ENCODE assay signal across 9 mouse cellular contexts in genomic region chr14:73239291-73239690, GRCm38 (mm10). TPM values are rescaled to one million over a fixed set of nuclear protein-coding genes. Genes with fewer than 3 reads are reported as not detected.
DNase-seq lines count a peak whose midpoint lies in the region; ATAC-seq lines count a peak whose summit lies in the region.
"Had no signal": no experiment of that assay in that cellular context is flagged by ENCODE, and none has a peak within 500 bp of the region (broad histone marks: within the 10 kb centered on the region; RNA-seq: fewer than 3 reads in every experiment).

No protein-coding gene starts in this region.

- ATAC-seq in liver, embryonic 11.5 days (replicated peaks; ENCODE audit: low FRiP score) = no peak; the same call in 1 of the 2 replicates
- ATAC-seq in neural tube, embryonic 15.5 days (ENCODE audit: low FRiP score) = no peak
- ATAC-seq: Patski had no signal

- H3K27ac ChIP-seq in hindbrain, embryonic 10.5 days = peak overlapping the region; percentile 92
- H3K27ac ChIP-seq in liver, embryonic 11.5 days (ENCODE audit: low read depth, low read length) = peak overlapping the region; percentile 85
- peak overlapping the region; percentile 82 for H3K27ac ChIP-seq in neural tube, embryonic 15.5 days (replicated peaks)

- H3K9ac ChIP-seq in liver, embryonic 11.5 days (ENCODE audit: low read depth, low read length) = peak overlapping the region; percentile 72
- peak overlapping the region; percentile 40 for H3K9ac ChIP-seq in neural tube, embryonic 15.5 days (replicated peaks)

- DNase-seq in cerebellum, postnatal 10 days = peak; percentile 23 to 30
- DNase-seq in cerebellum, postnatal 25 days = no peak
- DNase-seq in embryo, embryonic 11.5 days (ENCODE audit: low read depth, low spot score) = peak; percentile 40
- DNase-seq in hindbrain, embryonic 10.5 days (ENCODE audit: low spot score) = peak; percentile 47
- DNase-seq in liver, embryonic 11.5 days (ENCODE audit: low spot score) = peak; percentile 37
- DNase-seq in gastrocnemius, postnatal 10 days = no peak
- no peak for DNase-seq in left cerebral cortex, postnatal 10 days (ENCODE audit: extremely low spot score in 1 of 2, low spot score in 2 of 2)

- H3K27me3 ChIP-seq in hindbrain, embryonic 10.5 days (ENCODE audit: insufficient read depth, poor library complexity, severe bottlenecking) = no peaks in the 10 kb centered on the region
- no peaks in the 10 kb centered on the region for H3K27me3 ChIP-seq in liver, embryonic 11.5 days (replicated peaks; ENCODE audit: control insufficient read depth, insufficient read depth, low read length)
- no peaks in the 10 kb centered on the region for H3K27me3 ChIP-seq in neural tube, embryonic 15.5 days (replicated peaks)
- H3K27me3 ChIP-seq: Patski had no signal

- peaks cover 21% of the 10 kb centered on the region for H3K36me3 ChIP-seq in hindbrain, embryonic 10.5 days
- H3K36me3 ChIP-seq in liver, embryonic 11.5 days (ENCODE audit: control insufficient read depth, insufficient read depth, low read length) = no peaks in the 10 kb centered on the region
- no peaks in the 10 kb centered on the region for H3K36me3 ChIP-seq in neural tube, embryonic 15.5 days

- peak overlapping the region; percentile 68 for H3K4me2 ChIP-seq in liver, embryonic 11.5 days
- peak overlapping the region; percentile 52 for H3K4me2 ChIP-seq in neural tube, embryonic 15.5 days

- intact Hi-C loops in left cerebral cortex, postnatal 10 days (cut with DNase I) = no loop called here

- no peaks in the 10 kb centered on the region for H3K9me3 ChIP-seq in hindbrain, embryonic 10.5 days
- H3K9me3 ChIP-seq in liver, embryonic 11.5 days (ENCODE audit: control insufficient read depth, low read length) = no peaks in the 10 kb centered on the region
- H3K9me3 ChIP-seq in neural tube, embryonic 15.5 days (replicated peaks) = no peaks in the 10 kb centered on the region

- peak overlapping the region; percentile 53 for H3K4me3 ChIP-seq in hindbrain, embryonic 10.5 days
- peak overlapping the region; percentile 57 for H3K4me3 ChIP-seq in liver, embryonic 11.5 days (ENCODE audit: low read depth, low read length)
- peak overlapping the region; percentile 38 for H3K4me3 ChIP-seq in neural tube, embryonic 15.5 days (replicated peaks)

- WGBS in hindbrain, embryonic 10.5 days = 0% methylated on average over 6 of the region's 6 CpGs
- 1% methylated on average over 6 of the region's 6 CpGs for WGBS in liver, embryonic 11.5 days
- WGBS in neural tube, embryonic 15.5 days = 3% methylated on average over 6 of the region's 6 CpGs

- peaks cover 17% of the 10 kb centered on the region for H3K4me1 ChIP-seq in hindbrain, embryonic 10.5 days (replicated peaks)
- peaks cover 11% of the 10 kb centered on the region for H3K4me1 ChIP-seq in liver, embryonic 11.5 days (replicated peaks; ENCODE audit: control insufficient read depth, insufficient read depth, low read length)
- H3K4me1 ChIP-seq in neural tube, embryonic 15.5 days = peaks cover 18% of the 10 kb centered on the region

RNA-seq across cellular contexts. Expression of gene Lpar6, which starts 1.6 kb away (rescaled TPM):
- 15.4 and 18.0 TPM in 2 replicates for polyA plus RNA-seq in hindbrain, embryonic 10.5 days (2016; fragmentation: Nextera tagmentation; extraction: Ambion mirVana)
- polyA plus RNA-seq in liver, embryonic 11.5 days (2014; fragmentation: Nextera tagmentation; extraction: Ambion mirVana) = 9.3 and 9.8 TPM in 2 replicates
- 4.0 and 5.7 TPM in 2 replicates for polyA plus RNA-seq in neural tube, embryonic 15.5 days (2015; fragmentation: Nextera tagmentation; extraction: Ambion mirVana)
- 1 to 10 TPM; 3.0 to 3.1 TPM for total RNA-seq in gastrocnemius, postnatal 10 days (2021)
- total RNA-seq in left cerebral cortex, postnatal 10 days (2021) = 1 to 10 TPM; 1.3 to 1.5 TPM

Comparison
In these comparisons a context has a peak if more than half of its experiments do, and no peak if none do; other contexts are left out.
1. DNase-seq: peak in cerebellum, postnatal 10 days (2 of 2), embryo, embryonic 11.5 days (single experiment), hindbrain, embryonic 10.5 days (single experiment) and liver, embryonic 11.5 days (single experiment); none in cerebellum, postnatal 25 days (0 of 2), gastrocnemius, postnatal 10 days (single experiment) and left cerebral cortex, postnatal 10 days (0 of 2).
2. Peak in every context shown above with its lines, with median percentiles within 50 percentile points of each other: H3K27ac ChIP-seq and H3K4me3 ChIP-seq.